Mouse (Mus musculus) embryonic fibroblast, embryonic 13.5 days (primary cell): ENCODE measurements around the gene Tpi1.

Experiments used
- CTCF ChIP-seq: IDR thresholded peaks from 2 replicates; pipeline ENCODE4 v1.5.1; 2011; ENCODE audit warnings: mild to moderate bottlenecking, control low read depth, low read length, moderate library complexity, borderline replicate concordance; ENCODE audit not compliant: insufficient read depth
- POLR2A ChIP-seq: IDR thresholded peaks from 2 replicates; pipeline ENCODE4 v1.6.1; 2011; ENCODE audit warnings: low read depth, mild to moderate bottlenecking, control low read depth, low read length, moderate library complexity

- TF ChIP-seq CTCF (no peak), POLR2A (no peak)
Observed at GRCm38 (mm10) chr6:124806446-124807140, 7.5 kb downstream of the Tpi1 start.
